Mouse (Mus musculus) hindbrain, embryonic 12.5 days (tissue): ENCODE measurements around the gene Olfr1393. TPM values are rescaled to one million over a fixed set of nuclear protein-coding genes. Genes with fewer than 3 reads are reported as not detected.
A peak's percentile ranks its signal among the peaks of the same experiment; 100 is the strongest.
"Not testable (repeated sequence)": the region's sequence is repeated elsewhere in the genome, so short reads cannot be mapped to it uniquely, and the experiment has no call there.

ENCODE experiments used
- ATAC-seq: fragments of 200-750 bp; cut with Nextera tagmentation; 2 replicates; pipeline ENCODE4 v1.8.0; 2017; ENCODE audit warnings: moderate TSS enrichment; ENCODE audit not compliant: low FRiP score
- H3K27ac ChIP-seq: fragments of 300-500 bp; sonication (generic); 2 replicates; pipeline ENCODE4 v1.5.1; 2016; ENCODE audit warnings: mild to moderate bottlenecking
- H3K27me3 ChIP-seq: fragments of 300-500 bp; sonication (generic); 2 replicates; pipeline ENCODE4 v1.6.1; 2016; ENCODE audit warnings: mild to moderate bottlenecking
- H3K36me3 ChIP-seq: fragments of 300-500 bp; sonication (generic); 2 replicates; pipeline ENCODE4 v1.6.1; 2016; ENCODE audit warnings: mild to moderate bottlenecking
- H3K4me1 ChIP-seq: fragments of 300-500 bp; sonication (generic); 2 replicates; pipeline ENCODE4 v1.6.1; 2016
- H3K4me2 ChIP-seq: fragments of 300-500 bp; sonication (generic); replicated peaks from 2 replicates; pipeline ENCODE4 v1.6.1; 2016; ENCODE audit warnings: mild to moderate bottlenecking
- H3K4me3 ChIP-seq: fragments of 300-500 bp; sonication (generic); 2 replicates; pipeline ENCODE4 v1.5.1; 2016; ENCODE audit warnings: mild to moderate bottlenecking
- H3K9ac ChIP-seq: fragments of 300-500 bp; sonication (generic); 2 replicates; pipeline ENCODE4 v1.6.1; 2016; ENCODE audit warnings: mild to moderate bottlenecking, moderate library complexity
- H3K9me3 ChIP-seq: fragments of 300-500 bp; sonication (generic); replicated peaks from 2 replicates; pipeline ENCODE4 v1.6.1; 2016; ENCODE audit warnings: mild to moderate bottlenecking
- WGBS: fragments of 180-500 bp; shearing (Covaris S2); methylation state at CpG from one replicate; pipeline ENCODE4 v1.1.7; 2016; 5-methylcytosine and 5-hydroxymethylcytosine counted together
- polyA plus RNA-seq: library from polyadenylated mRNA; unstranded; fragments of >200 nt; fragmentation: Nextera tagmentation; extraction: Ambion mirVana; gene quantifications from 2 replicates; pipeline ENCODE4 v1.2.1, GENCODE M21; 2016

The Olfr1393 gene
- polyA plus RNA-seq, 1 experiment from 2014 or later: not detected

- Histone ChIP-seq H3K9me3 (no peaks in the 10 kb centered on the region), H3K9ac (no peak overlapping the region), H3K27ac (no peak overlapping the region), H3K36me3 (no peaks in the 10 kb centered on the region), H3K4me2 (no peak overlapping the region), H3K27me3 (no peaks in the 10 kb centered on the region), H3K4me1 (peaks cover 6% of the 10 kb centered on the region), H3K4me3 (no peak overlapping the region)
- 0 out of 2 replicates have a peak, but pooled peaks have one; percentile 8 for ATAC-seq
- 31% methylated on average over 7 of the region's 7 CpGs for WGBS
Measured at GRCm38 (mm10) chr11:49271334-49271733, 6.8 kb upstream of the Olfr1393 start.

GRCm38 (mm10) chr11:49273834-49274519 is 4.1 kb upstream of the Olfr1393 start:
- H3K36me3 ChIP-seq: no peaks in the 10 kb centered on the region
- peaks cover 6% of the 10 kb centered on the region for H3K4me1 ChIP-seq
- H3K9me3 ChIP-seq: no peaks in the 10 kb centered on the region
- no peak overlapping the region for H3K4me3 ChIP-seq
- H3K4me2 ChIP-seq: no peak overlapping the region
- H3K27me3 ChIP-seq: no peaks in the 10 kb centered on the region
- 61% methylated on average over 11 of the region's 11 CpGs for WGBS
- peak; percentile 77 for ATAC-seq
- H3K27ac ChIP-seq: peak overlapping the region; percentile 35; the same call in 1 of the 2 replicates
- H3K9ac ChIP-seq: no peak overlapping the region

- H3K36me3 ChIP-seq, H3K27ac ChIP-seq, H3K4me1 ChIP-seq, H3K4me2 ChIP-seq, ATAC-seq, H3K9me3 ChIP-seq, H3K4me3 ChIP-seq, H3K9ac ChIP-seq, H3K27me3 ChIP-seq: not testable (repeated sequence)
- WGBS: 69% methylated on average over 1 of the region's 1 CpGs
Measured at GRCm38 (mm10) chr11:49284982-49285381, 6.9 kb downstream of the Olfr1393 start, which contains the start of gene Olfr1392. TSS of gene Olfr1392 (plus strand) at chr11:49285282.

GRCm38 (mm10) chr11:49287251-49287650 is 9.1 kb downstream of the Olfr1393 start:
- H3K9ac ChIP-seq: no peak overlapping the region
- H3K27ac ChIP-seq: no peak overlapping the region
- H3K4me1 ChIP-seq: no peaks in the 10 kb centered on the region
- no peak for ATAC-seq
- WGBS: 89% methylated on average over 2 of the region's 2 CpGs
- H3K4me3 ChIP-seq: no peak overlapping the region
- no peaks in the 10 kb centered on the region for H3K36me3 ChIP-seq
- no peak overlapping the region for H3K4me2 ChIP-seq
- no peaks in the 10 kb centered on the region for H3K9me3 ChIP-seq
- no peaks in the 10 kb centered on the region for H3K27me3 ChIP-seq

- Histone ChIP-seq H3K4me3 (no peak overlapping the region), H3K27ac (no peak overlapping the region), H3K4me2 (no peak overlapping the region), H3K9ac (no peak overlapping the region), H3K36me3 (no peaks in the 10 kb centered on the region), H3K27me3 (no peaks in the 10 kb centered on the region), H3K4me1 (no peaks in the 10 kb centered on the region), H3K9me3 (no peaks in the 10 kb centered on the region)
- no peak for ATAC-seq
- WGBS: 69% methylated on average over 3 of the region's 3 CpGs
Measured at GRCm38 (mm10) chr11:49292777-49293176, 14.7 kb downstream of the Olfr1393 start.

- H3K27ac ChIP-seq: no peak within 1 kb of the TSS
- H3K4me2 ChIP-seq: no peak within 1 kb of the TSS
- H3K4me3 ChIP-seq: no peak within 1 kb of the TSS
- no peaks in the 10 kb centered on the region for H3K9me3 ChIP-seq
- H3K27me3 ChIP-seq: no peaks in the 10 kb centered on the region
- no peak for ATAC-seq
- H3K36me3 ChIP-seq: no peaks in the 10 kb centered on the region
- H3K4me1 ChIP-seq: no peaks in the 10 kb centered on the region
- H3K9ac ChIP-seq: no peak within 1 kb of the TSS
Measured at GRCm38 (mm10) chr11:49304441-49304840, 26.3 kb downstream of the Olfr1393 start, which contains the start of gene Olfr10. TSS of gene Olfr10 (plus strand) at chr11:49304741.

GRCm38 (mm10) chr11:49308547-49308946 is 30.4 kb downstream of the Olfr1393 start:
- not testable (repeated sequence) for H3K27ac ChIP-seq, H3K36me3 ChIP-seq, H3K4me3 ChIP-seq, H3K27me3 ChIP-seq, H3K9me3 ChIP-seq, ATAC-seq, H3K9ac ChIP-seq, H3K4me2 ChIP-seq, H3K4me1 ChIP-seq
- WGBS: 81% methylated on average over 5 of the region's 5 CpGs

GRCm38 (mm10) chr11:49322442-49322841 is 44.3 kb downstream of the Olfr1393 start, which contains the start of gene Olfr1391:
TSS of gene Olfr1391 (plus strand) at chr11:49322742.
- no peak within 1 kb of the TSS for H3K4me2 ChIP-seq
- no peak for ATAC-seq
- no peaks in the 10 kb centered on the region for H3K27me3 ChIP-seq
- H3K27ac ChIP-seq: no peak within 1 kb of the TSS
- H3K36me3 ChIP-seq: no peaks in the 10 kb centered on the region
- no peak within 1 kb of the TSS for H3K4me3 ChIP-seq
- H3K9ac ChIP-seq: no peak within 1 kb of the TSS
- H3K4me1 ChIP-seq: no peaks in the 10 kb centered on the region
- H3K9me3 ChIP-seq: no peaks in the 10 kb centered on the region
- WGBS: 85% methylated on average over 2 of the region's 2 CpGs

GRCm38 (mm10) chr11:49326726-49327125 is 48.6 kb downstream of the Olfr1393 start:
- 86% methylated on average over 3 of the region's 3 CpGs for WGBS
- H3K36me3 ChIP-seq: no peaks in the 10 kb centered on the region
- ATAC-seq: no peak
- H3K9ac ChIP-seq: no peak overlapping the region
- no peaks in the 10 kb centered on the region for H3K9me3 ChIP-seq
- H3K4me1 ChIP-seq: no peaks in the 10 kb centered on the region
- H3K4me2 ChIP-seq: no peak overlapping the region
- H3K27ac ChIP-seq: no peak overlapping the region
- no peak overlapping the region for H3K4me3 ChIP-seq
- H3K27me3 ChIP-seq: no peaks in the 10 kb centered on the region

GRCm38 (mm10) chr11:49329686-49330085 is 51.6 kb downstream of the Olfr1393 start:
- no peak overlapping the region for H3K27ac ChIP-seq
- ATAC-seq: no peak
- H3K36me3 ChIP-seq: no peaks in the 10 kb centered on the region
- WGBS: 84% methylated on average over 1 of the region's 1 CpGs
- no peaks in the 10 kb centered on the region for H3K4me1 ChIP-seq
- H3K4me2 ChIP-seq: no peak overlapping the region
- H3K4me3 ChIP-seq: no peak overlapping the region
- no peaks in the 10 kb centered on the region for H3K27me3 ChIP-seq
- H3K9me3 ChIP-seq: no peaks in the 10 kb centered on the region
- H3K9ac ChIP-seq: no peak overlapping the region

Other genes with a start within 250 kb of the Olfr1393 start
- 0.22 and 0.57 TPM in 2 replicates for gene 9930111J21Rik2, start 227.1 kb upstream of the Olfr1393 start, polyA plus RNA-seq
- not detected in 2 replicates for gene Tgtp2, start 214.1 kb upstream of the Olfr1393 start, polyA plus RNA-seq
- gene Ifi47, start 201.7 kb upstream of the Olfr1393 start, polyA plus RNA-seq: 0.46 and 0.66 TPM in 2 replicates
- not detected in 2 replicates for gene Olfr1396, start 163.4 kb upstream of the Olfr1393 start, polyA plus RNA-seq
- gene Olfr1395, start 136.0 kb upstream of the Olfr1393 start, polyA plus RNA-seq: not detected in 2 replicates
- not detected in 2 replicates for gene Olfr1394, start 123.9 kb upstream of the Olfr1393 start, polyA plus RNA-seq
- 0.16 and 0.22 TPM in 2 replicates for gene Btnl9, start 91.1 kb upstream of the Olfr1393 start, polyA plus RNA-seq
- 55.3 and 62.5 TPM in 2 replicates for gene Zfp62, start 75.0 kb upstream of the Olfr1393 start, polyA plus RNA-seq
- gene Mgat1, start 34.1 kb upstream of the Olfr1393 start, polyA plus RNA-seq: 42.5 and 43.2 TPM in 2 replicates
- not detected in 2 replicates for gene Olfr1392, start 7.0 kb downstream of the Olfr1393 start, polyA plus RNA-seq
- gene Olfr10, start 26.4 kb downstream of the Olfr1393 start, polyA plus RNA-seq: not detected in 2 replicates
- not detected in 2 replicates for gene Olfr1391, start 44.4 kb downstream of the Olfr1393 start, polyA plus RNA-seq
- not detected in 2 replicates for gene Olfr1390, start 56.9 kb downstream of the Olfr1393 start, polyA plus RNA-seq
- gene Olfr1389, start 144.8 kb downstream of the Olfr1393 start, polyA plus RNA-seq: not detected in 2 replicates
- gene Olfr1388, start 158.3 kb downstream of the Olfr1393 start, polyA plus RNA-seq: 0.09 TPM in 2 replicates
- not detected in 2 replicates for gene Olfr1387, start 177.0 kb downstream of the Olfr1393 start, polyA plus RNA-seq
- not detected in 2 replicates for gene Olfr1386, start 186.7 kb downstream of the Olfr1393 start, polyA plus RNA-seq
- not detected in 2 replicates for gene Olfr1385, start 210.8 kb downstream of the Olfr1393 start, polyA plus RNA-seq
- gene Olfr1384, start 228.4 kb downstream of the Olfr1393 start, polyA plus RNA-seq: not detected in 2 replicates
- not detected in 2 replicates for gene Olfr1383, start 241.3 kb downstream of the Olfr1393 start, polyA plus RNA-seq
- not detected in 2 replicates for gene Olfr1382, start 249.9 kb downstream of the Olfr1393 start, polyA plus RNA-seq